Mouse (Mus musculus) gastrocnemius, adult 2 months (tissue): Measurements from ENCODE around the gene Zfp592. TPM values are rescaled to one million over a fixed set of nuclear protein-coding genes. Genes with fewer than 3 reads are reported as not detected.

Source experiments
- DNase-seq: peaks from one replicate; pipeline ENCODE4 v3.0.0; 2022
- H3K27ac ChIP-seq: fragments of 200-600 bp; 2 replicates; pipeline ENCODE4 v1.8.1; 2022; ENCODE audit warnings: mild to moderate bottlenecking
- H3K4me3 ChIP-seq: fragments of 200-600 bp; 2 replicates; pipeline ENCODE4 v1.8.1; 2022; ENCODE audit warnings: mild to moderate bottlenecking, moderate library complexity
- CTCF ChIP-seq: fragments of 200-600 bp; IDR thresholded peaks from 2 replicates; pipeline ENCODE4 v1.8.1; 2022; ENCODE audit warnings: antibody characterized with exemption, mild to moderate bottlenecking, moderate library complexity
- intact Hi-C: fragments of 180-260 bp; cut with DNase I; formaldehyde crosslinking; loops from one replicate; pipeline ENCODE4 v1.15.1; 2025
- total RNA-seq, 2 experiments: library from RNA; stranded (reverse); gene quantifications; 2 replicates each; pipeline ENCODE4 v1.2.3; 2021

The Zfp592 gene
- total RNA-seq, 2 experiments from 2014 or later = 11.6 to 20.1 TPM

- Histone ChIP-seq H3K27ac (no peak overlapping the region), H3K4me3 (no peak overlapping the region)
- no peak for DNase-seq
- intact Hi-C loops = no loop called here
- TF ChIP-seq CTCF = no peak
Measured at GRCm38 (mm10) chr7:80999536-80999935, 6.1 kb downstream of the Zfp592 start.

- Histone ChIP-seq H3K27ac (no peak overlapping the region), H3K4me3 (no peak overlapping the region)
- no peak for DNase-seq
- intact Hi-C loops = no loop called here
- TF ChIP-seq CTCF = no peak
Measured at GRCm38 (mm10) chr7:81001844-81002243, 8.4 kb downstream of the Zfp592 start.

DNA sequence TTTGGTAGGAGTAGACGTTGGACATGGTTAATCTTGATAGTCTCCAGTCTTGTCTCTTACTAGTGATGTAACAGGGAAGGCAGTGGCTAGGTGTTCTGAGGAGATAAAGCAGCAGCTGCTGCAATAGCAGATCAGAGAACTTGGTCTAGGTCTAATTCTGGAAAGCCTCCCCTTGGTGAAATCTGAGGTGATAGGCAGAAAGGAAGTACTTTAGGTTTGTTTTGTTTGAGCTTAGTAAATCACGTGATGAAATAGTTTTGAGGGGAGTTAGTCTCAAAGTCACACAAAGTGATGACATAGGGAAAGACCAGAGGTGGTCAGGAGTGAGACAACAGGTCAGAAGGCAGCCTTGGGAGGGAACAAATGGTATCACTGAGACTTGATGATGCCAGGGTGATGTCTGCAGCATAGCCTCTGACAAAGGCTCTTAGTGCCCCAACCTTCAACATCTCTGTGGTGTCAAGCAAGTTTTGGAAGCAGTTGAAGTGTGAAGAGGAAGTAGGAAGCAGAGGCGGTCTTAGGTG lies 11.1 kb downstream of the Zfp592 start:
- intact Hi-C loops = no loop called here
- no peak for DNase-seq
- Histone ChIP-seq H3K27ac (no peak overlapping the region), H3K4me3 (no peak overlapping the region)
- TF ChIP-seq CTCF = no peak

DNA sequence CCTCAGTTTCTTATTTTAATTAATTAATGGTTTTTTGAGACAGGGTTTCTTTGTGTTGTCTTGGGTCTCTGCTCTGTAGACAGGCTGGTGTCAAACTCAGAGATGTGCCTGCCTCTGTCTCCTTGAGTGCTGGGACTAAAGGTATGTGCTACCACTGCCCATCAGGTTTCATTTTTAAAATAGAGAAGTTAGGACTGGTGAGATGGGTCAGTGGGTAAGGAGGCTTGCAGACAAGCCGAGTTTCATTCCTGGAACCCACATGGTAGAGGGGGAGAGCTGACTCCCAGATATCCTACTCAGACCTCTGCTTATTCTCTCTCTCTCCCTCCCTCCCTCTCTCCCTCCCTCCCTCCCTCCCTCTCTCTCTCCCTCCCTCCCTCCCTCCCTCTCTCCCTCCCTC lies 12.5 kb downstream of the Zfp592 start:
- H3K4me3 ChIP-seq = no peak overlapping the region
- H3K27ac ChIP-seq = no peak overlapping the region
- intact Hi-C loops = no loop called here
- TF ChIP-seq CTCF = no peak
- DNase-seq = no peak

DNA sequence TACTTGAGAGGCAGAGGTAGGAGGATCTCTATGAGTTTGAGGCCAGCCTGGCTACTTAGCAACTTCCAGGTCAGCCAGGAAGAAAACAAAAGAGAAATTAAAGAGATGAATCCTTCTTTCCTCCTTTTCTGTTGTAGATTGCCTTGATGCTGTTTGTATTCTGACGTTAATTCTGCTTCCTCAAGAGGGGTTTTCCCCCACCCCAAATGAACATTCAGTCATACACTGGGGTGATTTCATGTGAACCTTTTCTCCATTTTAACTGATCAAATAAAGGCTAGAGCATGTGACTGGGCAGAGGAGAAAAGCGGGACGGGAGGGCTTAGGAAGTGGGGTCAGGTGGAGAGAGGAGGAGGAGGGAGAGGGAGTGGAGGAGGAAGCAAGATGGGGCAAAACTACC lies 14.8 kb downstream of the Zfp592 start:
- intact Hi-C loops = no loop called here
- Histone ChIP-seq H3K4me3 (no peak overlapping the region), H3K27ac (no peak overlapping the region)
- TF ChIP-seq CTCF = no peak
- no peak for DNase-seq

DNA sequence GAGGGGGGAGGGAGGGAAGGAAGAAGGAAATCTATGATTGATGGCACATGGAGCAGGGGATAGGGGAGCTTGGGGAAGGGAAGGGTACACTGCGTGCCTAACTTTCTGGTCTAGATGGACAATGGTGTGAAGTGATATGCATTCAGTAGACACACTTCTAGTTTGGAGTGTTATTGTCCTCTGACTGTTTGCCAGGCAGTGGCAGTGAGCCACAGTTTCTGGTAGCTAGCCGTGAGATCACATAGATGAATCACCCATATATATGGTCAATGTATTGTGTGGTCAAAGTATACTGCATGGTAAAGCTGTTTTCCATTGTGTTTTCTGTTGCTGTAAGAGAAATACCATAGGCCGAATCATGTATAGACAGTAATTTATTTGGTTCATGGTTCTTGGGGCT lies 18.1 kb downstream of the Zfp592 start:
- no peak overlapping the region for H3K27ac ChIP-seq

DNA sequence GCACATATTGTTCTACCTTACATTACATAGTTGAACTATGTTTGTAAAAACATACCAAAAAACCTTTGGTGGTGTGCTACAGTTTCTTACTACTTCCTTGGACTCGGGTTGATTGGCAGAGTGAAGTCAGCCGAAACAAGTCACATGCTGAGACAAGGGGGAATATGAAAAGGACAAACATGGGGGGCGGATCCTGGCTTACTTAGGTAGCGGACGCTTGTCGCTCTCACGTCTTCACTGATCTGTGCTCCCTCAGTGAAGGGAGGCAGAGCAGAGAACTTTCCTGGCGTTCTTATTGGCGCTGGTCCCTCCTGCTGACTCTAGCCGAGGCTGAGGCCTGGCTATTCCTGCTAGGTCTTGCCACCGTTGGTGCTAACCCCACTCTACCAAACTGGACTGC lies 26.8 kb downstream of the Zfp592 start:
- no peak overlapping the region for H3K4me3 ChIP-seq
- DNase-seq = no peak
- intact Hi-C loops = no loop called here
- TF ChIP-seq CTCF = no peak
- no peak overlapping the region for H3K27ac ChIP-seq

More for the DNA sequence above, 18.1 kb downstream of the Zfp592 start:
- intact Hi-C loops = no loop called here
- no peak for TF ChIP-seq CTCF
- no peak for DNase-seq
- no peak overlapping the region for H3K4me3 ChIP-seq

DNA sequence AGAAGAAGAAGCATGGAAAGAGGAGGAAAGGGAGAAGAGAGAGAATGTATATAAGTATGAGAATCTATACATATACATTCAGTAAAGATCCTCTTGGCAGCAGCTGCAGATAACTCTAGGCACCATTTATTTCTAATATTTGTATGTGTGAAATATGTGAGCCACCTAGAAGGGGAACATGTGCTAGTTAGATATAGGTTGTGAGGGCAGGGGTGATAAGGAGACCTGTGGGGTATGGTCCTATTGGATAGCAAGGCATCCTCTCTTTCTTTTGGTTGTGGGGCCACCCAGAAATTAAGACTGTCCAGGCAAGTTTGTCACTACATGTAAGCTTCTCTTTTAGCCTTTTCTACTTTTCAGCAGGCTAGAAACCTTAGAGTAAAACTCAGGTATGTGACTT lies 29.2 kb downstream of the Zfp592 start:
- no peak for DNase-seq
- Histone ChIP-seq H3K4me3 (no peak overlapping the region), H3K27ac (no peak overlapping the region)
- no peak for TF ChIP-seq CTCF
- intact Hi-C loops = no loop called here

GRCm38 (mm10) chr7:81024118-81024517 lies 30.6 kb downstream of the Zfp592 start:
- TF ChIP-seq CTCF = peak; percentile 47
- no peak for DNase-seq
- Histone ChIP-seq H3K27ac (no peak overlapping the region), H3K4me3 (no peak overlapping the region)
- intact Hi-C loops = no loop called here

DNA sequence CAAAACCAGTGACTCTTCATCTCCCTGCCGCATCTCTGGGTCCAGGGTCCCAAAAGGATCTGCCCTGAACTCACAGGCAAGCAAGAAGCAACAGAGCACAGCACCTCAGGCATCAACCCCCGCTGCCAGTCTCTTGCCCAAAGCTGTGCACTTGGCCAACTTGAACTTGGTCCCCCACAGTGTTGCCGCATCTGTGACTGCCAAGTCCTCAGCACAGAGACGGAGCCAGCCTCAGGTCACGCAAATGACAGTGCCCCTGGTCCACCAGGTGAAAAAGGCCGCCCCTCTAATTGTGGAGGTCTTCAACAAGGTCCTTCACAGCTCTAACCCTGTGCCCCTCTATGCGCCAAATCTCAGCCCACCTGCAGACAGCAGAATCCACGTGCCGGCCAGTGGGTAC lies 31.2 kb downstream of the Zfp592 start:
- intact Hi-C loops = no loop called here
- no peak overlapping the region for H3K4me3 ChIP-seq

GRCm38 (mm10) chr7:81025751-81026150 lies 32.3 kb downstream of the Zfp592 start:
- intact Hi-C loops = no loop called here

More for the DNA sequence above, 31.2 kb downstream of the Zfp592 start:
- DNase-seq = no peak
- no peak overlapping the region for H3K27ac ChIP-seq
- TF ChIP-seq CTCF = no peak

GRCm38 (mm10) chr7:81039711-81040110 lies 46.2 kb downstream of the Zfp592 start:
- no peak overlapping the region for H3K27ac ChIP-seq

More at GRCm38 (mm10) chr7:81025751-81026150, 32.3 kb downstream of the Zfp592 start:
- DNase-seq = no peak
- no peak for TF ChIP-seq CTCF
- H3K4me3 ChIP-seq = no peak overlapping the region
- H3K27ac ChIP-seq = no peak overlapping the region

DNA sequence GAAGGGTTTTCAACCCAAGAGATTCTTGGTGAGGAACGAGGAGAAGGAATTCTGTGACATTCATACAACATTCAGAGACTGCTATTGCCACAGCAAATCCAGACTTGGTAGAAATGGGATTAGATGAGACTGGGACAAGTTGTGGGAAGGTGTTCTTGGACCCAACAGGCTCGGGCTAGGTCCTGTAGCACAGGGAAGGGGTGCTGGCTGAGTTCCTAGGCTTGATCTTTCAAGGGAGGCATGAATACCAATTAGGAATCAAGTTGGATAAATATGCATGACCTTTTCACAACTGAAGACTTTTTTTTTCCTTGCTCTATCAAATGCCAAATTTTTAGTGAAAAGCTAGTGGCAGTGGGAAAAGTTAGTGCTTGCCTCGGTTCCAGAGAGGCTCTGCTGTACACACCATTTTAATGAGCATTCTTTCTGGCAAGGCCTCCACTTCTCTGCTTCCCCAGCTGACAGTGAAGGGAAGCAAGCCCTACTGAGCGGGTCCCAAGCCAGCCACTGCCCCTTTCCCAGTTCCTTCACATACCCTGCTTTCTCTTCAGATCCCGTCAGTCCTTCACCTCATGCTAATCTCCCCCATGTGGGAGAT lies 49.6 kb downstream of the Zfp592 start:
- intact Hi-C loops = no loop called here
- no peak overlapping the region for H3K4me3 ChIP-seq
- DNase-seq = no peak
- peak overlapping the region; percentile 28 for H3K27ac ChIP-seq
- TF ChIP-seq CTCF = no peak

More at GRCm38 (mm10) chr7:81039711-81040110, 46.2 kb downstream of the Zfp592 start:
- intact Hi-C loops = no loop called here
- no peak for DNase-seq
- H3K4me3 ChIP-seq = no peak overlapping the region
- TF ChIP-seq CTCF = no peak

GRCm38 (mm10) chr7:81047847-81048246 lies 54.4 kb downstream of the Zfp592 start:
- intact Hi-C loops = no loop called here
- no peak overlapping the region for H3K27ac ChIP-seq
- no peak for DNase-seq
- no peak overlapping the region for H3K4me3 ChIP-seq
- no peak for TF ChIP-seq CTCF
